Mouse (Mus musculus) c-Kit-positive CD71-positive TER-119-negative erythroid progenitor cells, embryonic 14.5 days (primary cell): ENCODE results near the gene Hnf1a.

Source experiments
- DNase-seq: peaks from one replicate; pipeline ENCODE4 v3.0.0-alpha.2; 2013; ENCODE audit warnings: low read depth

Hnf1a gene

GRCm38 (mm10) chr5:114970824-114971227 lies at the start of gene Hnf1a:
Gene Hnf1a, minus strand, starts transcription at chr5:114971094.
- no peak for DNase-seq

DNA sequence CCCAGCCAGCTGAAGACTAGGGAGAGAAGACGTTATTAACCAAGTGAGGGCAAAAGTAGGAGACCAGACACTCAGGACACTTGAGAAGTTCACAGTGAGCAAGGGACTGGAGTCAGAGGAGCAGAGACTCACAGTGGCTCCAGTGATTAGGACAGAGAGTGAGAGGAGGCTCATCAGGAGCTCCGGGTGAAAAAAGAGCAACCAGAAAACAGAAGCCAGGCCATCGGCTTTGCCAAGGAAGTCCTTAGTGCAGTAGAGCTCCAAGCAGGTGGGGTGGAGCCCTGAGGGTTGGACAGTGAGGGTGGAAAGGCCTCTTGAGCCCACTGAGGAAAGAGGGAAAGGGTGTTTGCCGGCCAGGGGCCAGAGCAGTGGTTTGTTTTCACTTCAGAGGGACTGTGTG lies 47.9 kb upstream of the Hnf1a start:
- DNase-seq = no peak

DNA sequence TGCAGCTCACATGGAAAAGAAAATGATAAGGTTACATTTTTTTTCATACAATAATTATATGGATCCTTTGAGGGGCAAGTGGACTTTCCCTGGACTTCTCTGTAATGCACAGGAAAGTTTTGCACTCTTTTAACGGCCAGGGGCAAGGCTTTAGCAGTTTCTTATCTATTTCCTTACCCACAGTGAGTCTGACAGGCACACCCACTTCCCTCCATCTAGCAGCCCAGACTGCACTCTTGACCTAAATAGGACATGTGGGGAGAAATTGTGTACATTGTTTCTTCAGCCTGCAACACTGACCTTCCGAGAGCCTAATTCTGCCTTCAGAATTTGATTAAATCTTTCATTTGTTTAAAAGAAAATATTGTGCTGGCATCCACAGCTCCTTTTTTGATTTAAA lies 47.4 kb upstream of the Hnf1a start:
- peak; percentile 54 for DNase-seq

- DNase-seq = no peak
Observed at GRCm38 (mm10) chr5:115015121-115015520, 44.2 kb upstream of the Hnf1a start.

DNA sequence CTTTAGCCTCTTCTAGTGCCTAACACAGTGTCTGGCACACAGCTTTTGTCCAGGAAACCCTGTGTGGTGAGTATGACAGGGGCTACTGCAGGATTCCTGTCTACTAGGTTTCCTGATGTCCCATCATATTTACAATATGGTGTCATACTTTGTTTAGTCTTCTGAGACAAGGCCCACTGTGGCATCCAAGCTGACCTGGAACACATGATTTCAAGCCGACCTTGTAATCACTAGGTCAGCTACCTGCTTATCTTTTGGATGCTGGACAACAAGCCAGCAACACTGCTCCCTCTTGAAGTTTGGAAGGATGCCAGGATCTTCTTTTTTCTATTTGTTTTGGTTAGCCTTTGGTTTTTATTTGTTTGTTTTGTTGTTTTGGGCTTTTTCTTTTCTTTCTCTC lies 43.7 kb upstream of the Hnf1a start:
- DNase-seq = no peak

DNA sequence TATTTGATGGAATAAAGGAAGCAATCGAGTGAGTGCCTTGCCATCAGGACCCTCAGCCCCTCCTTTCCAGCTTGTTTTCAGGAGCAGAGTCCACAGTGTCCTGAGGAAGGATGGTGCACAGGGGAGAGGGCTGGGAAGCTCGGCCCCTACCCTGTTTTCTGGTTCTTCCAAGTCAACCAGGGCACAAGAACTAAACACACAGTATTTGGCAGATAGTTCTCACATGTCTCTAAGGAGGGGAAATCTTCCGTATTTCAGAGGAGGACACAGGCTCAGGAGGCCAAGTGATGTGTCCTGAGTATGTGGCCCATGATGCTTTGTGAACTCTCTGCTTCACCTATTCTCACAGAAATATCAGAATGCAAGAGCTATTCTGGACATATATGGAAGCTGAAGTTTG lies 42.5 kb upstream of the Hnf1a start:
- DNase-seq = no peak

DNA sequence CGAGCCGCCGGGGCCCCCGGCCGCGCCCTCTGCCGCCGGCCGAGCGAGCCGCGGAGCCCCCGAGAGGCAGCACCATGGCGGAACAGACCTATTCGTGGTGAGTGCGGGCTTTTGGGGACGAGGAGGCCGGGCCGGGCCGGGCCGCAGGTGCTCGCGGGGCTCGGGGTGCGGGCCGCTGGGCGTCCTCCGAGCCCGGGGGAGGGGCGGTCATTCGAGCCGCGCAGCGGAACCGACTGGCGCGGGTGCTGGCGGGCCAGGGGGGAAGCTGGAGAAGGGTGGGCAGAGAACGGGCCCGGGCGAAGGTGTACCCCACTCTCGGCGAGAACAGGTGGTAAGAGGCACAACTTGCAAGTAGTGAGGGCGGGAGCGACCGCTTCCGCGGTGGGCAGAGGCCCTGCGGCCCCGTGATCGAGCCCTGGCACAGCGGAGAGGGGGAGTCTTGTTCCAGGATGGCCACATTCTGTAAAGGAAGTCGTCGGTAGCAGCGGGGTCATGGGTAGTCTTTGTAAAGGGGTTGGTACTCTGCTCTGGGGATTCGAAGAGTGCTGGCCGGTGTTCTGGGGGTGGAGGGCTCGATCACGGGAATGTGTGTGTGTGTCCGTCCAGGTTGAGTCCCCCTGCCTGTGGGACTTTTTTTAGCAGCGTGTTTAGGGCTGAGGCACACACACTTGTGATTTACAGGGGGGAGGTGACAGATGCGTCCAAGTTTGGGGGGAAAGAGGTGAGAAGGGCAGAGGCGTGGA lies 40.8 kb upstream of the Hnf1a start:
- no peak for DNase-seq

GRCm38 (mm10) chr5:115011217-115011518 lies 40.3 kb upstream of the Hnf1a start:
- DNase-seq = no peak

DNA sequence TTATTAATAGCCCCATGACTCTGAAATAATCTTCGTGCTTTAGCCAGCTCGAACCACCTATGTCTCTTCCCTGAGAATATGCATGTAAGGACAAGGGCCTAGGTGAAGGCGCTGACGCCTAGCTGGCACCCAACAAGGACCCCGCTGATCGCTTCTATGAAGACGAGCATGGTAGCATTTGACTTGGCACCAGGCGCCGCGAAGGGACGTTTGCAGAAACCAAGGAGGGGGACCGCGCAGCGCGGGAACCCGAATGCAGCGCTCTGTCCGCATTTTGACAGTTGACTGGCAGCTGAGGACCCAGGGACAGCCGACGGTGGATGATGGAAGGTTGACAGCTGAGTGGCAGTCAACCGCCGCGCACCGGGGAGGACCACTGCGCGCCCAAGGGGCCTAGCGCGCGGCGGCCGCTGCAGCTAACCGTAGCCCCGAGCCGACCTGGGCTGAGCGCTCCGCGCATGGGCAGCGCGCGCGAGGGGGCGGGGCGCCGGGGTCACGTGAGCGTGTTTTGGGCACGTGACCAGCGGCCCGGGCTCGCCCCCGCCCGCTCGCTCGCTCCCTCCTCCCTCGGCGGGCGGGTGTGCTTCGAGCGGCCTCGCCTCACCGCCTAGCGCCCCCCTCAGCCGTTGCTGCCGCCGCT lies 39.8 kb upstream of the Hnf1a start, which contains the start of gene Sppl3:
TSS of gene Sppl3 (plus strand) at position 561 of the 640 bp plus-strand sequence.
- peak; percentile 81 for DNase-seq

- no peak for DNase-seq
Observed at GRCm38 (mm10) chr5:115009961-115010360, 39.1 kb upstream of the Hnf1a start.

DNA sequence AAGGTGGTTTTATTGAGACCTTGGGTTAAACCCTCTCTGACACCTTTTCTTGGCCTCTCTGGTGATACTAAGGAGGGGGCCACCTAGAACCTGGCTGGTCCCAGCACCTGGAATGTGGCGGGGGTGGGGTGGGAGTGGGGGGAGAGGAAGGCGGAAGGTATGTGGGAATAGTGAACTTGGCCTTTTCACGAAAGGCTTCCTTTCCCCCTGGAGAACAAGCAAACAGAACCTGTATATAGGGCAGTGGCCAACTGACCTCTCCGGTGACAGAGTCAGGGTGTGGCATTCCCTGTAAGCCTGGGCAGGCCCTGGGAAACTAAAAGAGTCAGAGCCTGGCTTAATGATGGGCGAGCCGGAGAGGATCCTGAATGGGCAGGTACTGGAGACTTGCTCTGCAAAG lies 38.2 kb upstream of the Hnf1a start:
- DNase-seq = no peak

- no peak for DNase-seq
Observed at GRCm38 (mm10) chr5:115008307-115008706, 37.4 kb upstream of the Hnf1a start.

GRCm38 (mm10) chr5:115007768-115008167 lies 36.9 kb upstream of the Hnf1a start:
- no peak for DNase-seq

DNA sequence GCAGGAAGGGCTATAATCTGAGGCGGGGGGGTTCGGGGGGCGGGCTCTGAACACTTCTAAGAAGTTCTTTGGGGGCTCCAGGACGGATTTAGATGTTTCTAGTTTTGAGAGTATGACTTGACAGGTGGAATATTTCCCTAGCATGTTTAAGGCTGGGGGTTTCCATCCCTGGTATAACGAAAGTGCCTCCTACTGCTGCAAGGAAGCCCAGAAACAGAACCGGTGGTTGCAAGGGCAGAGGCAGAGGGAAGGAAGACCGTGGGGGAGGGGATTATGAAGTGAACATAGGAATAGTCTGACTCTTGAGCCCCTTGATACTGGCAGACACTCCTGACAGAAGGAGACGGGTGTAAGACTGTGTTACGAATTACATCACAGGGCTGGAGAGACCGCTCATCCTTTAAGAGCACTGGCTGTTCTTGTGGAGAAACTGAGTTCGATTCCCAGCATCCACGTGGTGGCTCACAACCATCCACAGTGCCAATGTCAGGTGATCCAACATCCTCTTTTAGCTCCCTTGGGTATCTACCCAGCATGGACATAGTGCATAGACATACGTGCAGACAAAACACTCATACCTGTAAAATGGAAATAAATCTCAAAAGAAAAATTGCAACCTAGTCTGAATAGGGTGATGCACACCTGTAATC lies 32.5 kb upstream of the Hnf1a start:
- DNase-seq = no peak

DNA sequence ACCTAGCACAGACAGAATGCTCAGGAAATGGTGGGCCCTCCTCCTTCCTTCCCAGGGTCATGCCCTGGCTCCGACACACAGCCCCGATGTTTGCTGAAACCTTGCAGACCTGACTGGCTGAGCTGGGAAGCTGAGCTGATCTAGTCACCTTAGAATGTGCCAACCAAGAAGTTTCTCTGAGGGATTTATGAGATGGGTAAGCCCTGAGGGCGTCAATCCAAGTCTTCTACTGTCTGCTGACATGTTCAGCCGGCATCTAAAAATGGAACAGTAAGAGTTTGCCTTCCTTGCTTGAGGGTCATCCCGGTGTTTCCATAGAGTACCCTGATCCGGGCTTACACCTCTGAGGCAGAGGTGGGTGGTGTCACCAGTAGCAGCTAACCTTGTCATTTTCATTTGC lies 31.9 kb upstream of the Hnf1a start:
- DNase-seq = no peak

- no peak for DNase-seq
Observed at GRCm38 (mm10) chr5:115001464-115001863, 30.6 kb upstream of the Hnf1a start.

DNA sequence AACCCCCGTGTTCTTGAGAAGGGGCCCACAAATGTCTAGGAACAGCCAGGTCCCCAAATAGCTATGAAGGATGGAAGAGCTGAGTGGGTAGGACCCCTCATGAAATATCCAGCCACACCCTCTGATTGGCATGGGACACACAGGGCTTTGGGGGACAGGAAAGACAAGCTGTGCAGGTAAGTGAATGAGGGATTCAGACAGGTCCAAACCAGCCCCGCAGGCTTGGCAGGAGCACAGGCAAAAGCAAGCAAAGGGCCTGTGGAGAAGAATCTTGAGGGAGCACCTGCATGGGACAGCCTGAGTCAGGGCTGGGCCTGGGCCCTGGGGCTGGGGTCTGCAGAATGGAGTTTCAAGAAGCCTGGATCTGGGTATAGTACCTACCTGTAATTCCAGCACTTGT lies 29.6 kb upstream of the Hnf1a start:
- no peak for DNase-seq

GRCm38 (mm10) chr5:114997327-114997726 lies 26.4 kb upstream of the Hnf1a start:
- no peak for DNase-seq

- no peak for DNase-seq
Observed at GRCm38 (mm10) chr5:114996447-114996846, 25.6 kb upstream of the Hnf1a start.

- DNase-seq = no peak
Observed at GRCm38 (mm10) chr5:114985074-114985473, 14.2 kb upstream of the Hnf1a start.

DNA sequence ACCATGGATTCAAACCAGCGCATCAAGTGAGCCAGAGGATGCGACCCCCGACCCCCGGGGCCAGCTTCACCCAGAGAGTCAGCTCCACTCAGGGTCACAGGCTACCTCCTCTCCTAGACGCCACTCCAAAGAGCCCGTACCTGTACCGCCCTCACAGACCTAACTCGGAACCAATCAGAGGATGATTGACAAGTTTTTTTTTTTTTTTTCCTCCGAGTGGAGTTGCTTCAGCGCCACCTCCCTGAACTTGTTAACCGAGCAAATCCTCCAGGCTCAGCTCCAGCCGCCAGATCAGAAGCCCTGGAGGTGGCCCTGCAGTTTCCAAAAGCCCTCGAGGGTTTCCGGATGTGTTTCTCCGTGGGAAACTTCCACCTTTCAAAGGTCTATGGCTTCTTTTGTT lies 11.1 kb upstream of the Hnf1a start:
- DNase-seq = no peak

DNA sequence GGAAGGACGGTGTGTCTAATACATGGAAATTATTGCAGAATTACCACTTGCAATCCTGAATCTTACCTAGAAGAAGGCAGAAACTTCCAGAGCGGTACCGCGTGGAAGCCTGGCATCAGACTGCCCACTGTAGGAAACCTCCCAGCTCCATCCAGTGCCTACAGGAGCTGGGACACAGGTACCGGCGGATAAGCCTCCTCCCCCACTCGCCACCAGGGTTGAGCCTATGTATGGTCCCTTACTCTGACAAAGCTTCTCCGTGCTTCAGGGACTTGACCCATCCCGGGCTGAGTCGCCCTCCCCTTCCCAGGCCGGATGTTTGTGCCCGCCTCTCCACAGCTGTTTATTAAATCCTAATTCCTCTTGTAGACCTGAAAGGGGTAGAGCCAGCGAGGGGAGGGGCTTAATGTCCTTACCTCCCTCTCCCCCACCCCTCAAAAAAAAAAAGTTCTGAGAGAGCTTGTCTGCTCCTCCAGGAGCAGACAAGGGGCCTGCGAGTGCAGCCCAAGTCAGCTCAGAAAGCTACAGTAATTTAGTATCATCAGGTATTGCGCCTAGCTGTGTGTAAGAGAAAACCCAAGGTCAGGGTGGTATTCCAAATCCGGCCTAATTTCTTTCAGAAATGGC lies 9.3 kb upstream of the Hnf1a start:
- no peak for DNase-seq
